Mouse (Mus musculus) gastrocnemius, postnatal 10 days (tissue): ENCODE results near the gene Kif1b. TPM values are rescaled to one million over a fixed set of nuclear protein-coding genes. Genes with fewer than 3 reads are reported as not detected.
A peak's percentile ranks its signal among the peaks of the same experiment; 100 is the strongest.

Experiments used
- DNase-seq: peaks from one replicate; pipeline ENCODE4 v3.0.0; 2021; ENCODE audit warnings: mixed read lengths
- total RNA-seq, 2 experiments: library from RNA; stranded (reverse); gene quantifications; 2 replicates each; pipeline ENCODE4 v1.2.3; 2021

The Kif1b gene
- total RNA-seq, 2 experiments from 2014 or later: 245 to 257 TPM

GRCm38 (mm10) chr4:149314275-149314837 lies 6.9 kb upstream of the Kif1b start:
- DNase-seq: no peak

- DNase-seq: peak; percentile 26
Measured at GRCm38 (mm10) chr4:149313558-149314253, 6.2 kb upstream of the Kif1b start.

GRCm38 (mm10) chr4:149311996-149312395 lies 4.5 kb upstream of the Kif1b start:
- DNase-seq: no peak

GRCm38 (mm10) chr4:149308491-149308820 lies 963 bp upstream of the Kif1b start:
- DNase-seq: no peak

GRCm38 (mm10) chr4:149306712-149307595 lies 539 bp downstream of the Kif1b start:
- peak; percentile 81 for DNase-seq

- no peak for DNase-seq
Measured at GRCm38 (mm10) chr4:149305761-149306711, 1.5 kb downstream of the Kif1b start.

GRCm38 (mm10) chr4:149304466-149304865 lies 3.0 kb downstream of the Kif1b start:
- DNase-seq: no peak

- no peak for DNase-seq
Measured at GRCm38 (mm10) chr4:149303502-149303901, 4.0 kb downstream of the Kif1b start.

GRCm38 (mm10) chr4:149302751-149303150 lies 4.7 kb downstream of the Kif1b start:
- DNase-seq: no peak

GRCm38 (mm10) chr4:149302136-149302535 lies 5.4 kb downstream of the Kif1b start:
- DNase-seq: no peak

- no peak for DNase-seq
Measured at GRCm38 (mm10) chr4:149296501-149296900, 11.0 kb downstream of the Kif1b start.

- no peak for DNase-seq
Measured at GRCm38 (mm10) chr4:149292984-149293383, 14.5 kb downstream of the Kif1b start.

GRCm38 (mm10) chr4:149291061-149291460 lies 16.4 kb downstream of the Kif1b start:
- no peak for DNase-seq

- DNase-seq: no peak
Measured at GRCm38 (mm10) chr4:149290157-149290750, 17.2 kb downstream of the Kif1b start.

- DNase-seq: no peak
Measured at GRCm38 (mm10) chr4:149286287-149287137, 21.0 kb downstream of the Kif1b start.

- DNase-seq: no peak
Measured at GRCm38 (mm10) chr4:149285691-149286090, 21.8 kb downstream of the Kif1b start.

- no peak for DNase-seq
Measured at GRCm38 (mm10) chr4:149283018-149283417, 24.5 kb downstream of the Kif1b start.

GRCm38 (mm10) chr4:149282025-149282738 lies 25.3 kb downstream of the Kif1b start:
- no peak for DNase-seq

GRCm38 (mm10) chr4:149277571-149277970 lies 29.9 kb downstream of the Kif1b start:
- DNase-seq: no peak

- no peak for DNase-seq
Measured at GRCm38 (mm10) chr4:149273128-149273527, 34.4 kb downstream of the Kif1b start.
